Mouse (Mus musculus) heart, embryonic 16.5 days (tissue): ENCODE measurements around the gene Kctd17. TPM values are rescaled to one million over a fixed set of nuclear protein-coding genes. Genes with fewer than 3 reads are reported as not detected.

Experiments used
- ATAC-seq: fragments of 200-750 bp; cut with Nextera tagmentation; replicated peaks from 2 replicates; pipeline ENCODE4 v1.8.0; 2017; ENCODE audit warnings: moderate number of reproducible peaks; ENCODE audit not compliant: insufficient read depth, low FRiP score; ENCODE audit errors: extremely low read depth
- H3K27ac ChIP-seq: fragments of 300-500 bp; sonication (generic); 2 replicates; pipeline ENCODE4 v1.5.1; 2014; ENCODE audit warnings: mild to moderate bottlenecking, low read length, control low read depth, moderate library complexity
- H3K27me3 ChIP-seq: fragments of 300-500 bp; sonication (generic); 2 replicates; pipeline ENCODE4 v1.6.1; 2014; ENCODE audit warnings: low read length, mixed read lengths; ENCODE audit not compliant: control insufficient read depth, insufficient read depth
- H3K36me3 ChIP-seq: fragments of 300-500 bp; sonication (generic); 2 replicates; pipeline ENCODE4 v1.6.1; 2014; ENCODE audit not compliant: control insufficient read depth, insufficient read depth
- H3K4me1 ChIP-seq: fragments of 300-500 bp; sonication (generic); 2 replicates; pipeline ENCODE4 v1.6.1; 2014; ENCODE audit warnings: low read length, mixed read lengths; ENCODE audit not compliant: control insufficient read depth, insufficient read depth
- H3K4me2 ChIP-seq: fragments of 300-500 bp; sonication (generic); 2 replicates; pipeline ENCODE4 v1.6.1; 2014; ENCODE audit warnings: low read depth, mild to moderate bottlenecking, control low read depth, low read length
- H3K4me3 ChIP-seq: fragments of 300-500 bp; sonication (generic); 2 replicates; pipeline ENCODE4 v1.5.1; 2014; ENCODE audit warnings: mild to moderate bottlenecking, control low read depth, low read length
- H3K9ac ChIP-seq: fragments of 300-500 bp; sonication (generic); 2 replicates; pipeline ENCODE4 v1.6.1; 2014; ENCODE audit warnings: low read length, control low read depth
- H3K9me3 ChIP-seq: fragments of 300-500 bp; sonication (generic); replicated peaks from 2 replicates; pipeline ENCODE4 v1.6.1; 2016; ENCODE audit warnings: low read length; ENCODE audit not compliant: control insufficient read depth
- WGBS: fragments of 180-500 bp; shearing (Covaris S2); extraction: QIAGEN DNeasy Blood & Tissue Kit; methylation state at CpG from one replicate; pipeline ENCODE4 v1.1.7; 2014; 5-methylcytosine and 5-hydroxymethylcytosine counted together
- polyA plus RNA-seq: library from polyadenylated mRNA; unstranded; fragments of >200 nt; fragmentation: Nextera tagmentation; extraction: Ambion mirVana; gene quantifications from 2 replicates; pipeline ENCODE4 v1.2.1, GENCODE M21; 2015

Kctd17 gene
- polyA plus RNA-seq, 1 experiment from 2014 or later, result 18.9 TPM

- Histone ChIP-seq H3K9ac (peak overlapping the region; percentile 35; the same call in 1 of the 2 replicates), H3K4me2 (peak overlapping the region; percentile 72; the same call in 1 of the 2 replicates), H3K36me3 (no peaks in the 10 kb centered on the region), H3K27ac (peak overlapping the region; percentile 82), H3K27me3 (peaks cover 3% of the 10 kb centered on the region; the same call in 1 of the 2 replicates), H3K4me1 (peaks cover 24% of the 10 kb centered on the region), H3K4me3 (no peak overlapping the region), H3K9me3 (no peaks in the 10 kb centered on the region)
- ATAC-seq, result no peak
- WGBS, result 47% methylated on average over 4 of the region's 4 CpGs
Measured at GRCm38 (mm10) chr15:78438018-78438394, 9.6 kb downstream of the Kctd17 start.

GRCm38 (mm10) chr15:78438505-78438904 is 10.1 kb downstream of the Kctd17 start:
- H3K4me1 ChIP-seq, result peaks cover 24% of the 10 kb centered on the region
- H3K27ac ChIP-seq, result no peak overlapping the region
- no peak overlapping the region for H3K4me3 ChIP-seq
- H3K9me3 ChIP-seq, result no peaks in the 10 kb centered on the region
- no peaks in the 10 kb centered on the region for H3K36me3 ChIP-seq
- WGBS, result 66% methylated on average over 8 of the region's 8 CpGs
- H3K4me2 ChIP-seq, result no peak overlapping the region
- peaks cover 3% of the 10 kb centered on the region; the same call in 1 of the 2 replicates for H3K27me3 ChIP-seq
- no peak overlapping the region for H3K9ac ChIP-seq
- ATAC-seq, result no peak

GRCm38 (mm10) chr15:78438973-78439372 is 10.6 kb downstream of the Kctd17 start:
- Histone ChIP-seq H3K9me3 (no peaks in the 10 kb centered on the region), H3K36me3 (no peaks in the 10 kb centered on the region), H3K9ac (no peak overlapping the region), H3K27me3 (peaks cover 3% of the 10 kb centered on the region; the same call in 1 of the 2 replicates), H3K4me2 (no peak overlapping the region), H3K4me1 (peaks cover 24% of the 10 kb centered on the region), H3K27ac (no peak overlapping the region), H3K4me3 (no peak overlapping the region)
- WGBS, result 72% methylated on average over 9 of the region's 9 CpGs
- ATAC-seq, result no peak

- no peak for ATAC-seq
- no peak overlapping the region for H3K9ac ChIP-seq
- H3K27ac ChIP-seq, result no peak overlapping the region
- H3K36me3 ChIP-seq, result no peaks in the 10 kb centered on the region
- H3K4me2 ChIP-seq, result no peak overlapping the region
- H3K9me3 ChIP-seq, result no peaks in the 10 kb centered on the region
- H3K4me3 ChIP-seq, result no peak overlapping the region
- 87% methylated on average over 19 of the region's 19 CpGs for WGBS
- H3K4me1 ChIP-seq, result peaks cover 20% of the 10 kb centered on the region
- H3K27me3 ChIP-seq, result no peaks in the 10 kb centered on the region; the same call in 1 of the 2 replicates
Measured at GRCm38 (mm10) chr15:78442231-78442630, 13.9 kb downstream of the Kctd17 start.

GRCm38 (mm10) chr15:78443857-78444256 is 15.5 kb downstream of the Kctd17 start:
- H3K4me2 ChIP-seq, result no peak overlapping the region
- H3K4me3 ChIP-seq, result no peak overlapping the region
- no peaks in the 10 kb centered on the region; the same call in 1 of the 2 replicates for H3K27me3 ChIP-seq
- H3K36me3 ChIP-seq, result no peaks in the 10 kb centered on the region
- no peak overlapping the region for H3K27ac ChIP-seq
- WGBS, result 50% methylated on average over 6 of the region's 6 CpGs
- H3K9me3 ChIP-seq, result no peaks in the 10 kb centered on the region
- H3K9ac ChIP-seq, result no peak overlapping the region
- H3K4me1 ChIP-seq, result peaks cover 17% of the 10 kb centered on the region
- no peak for ATAC-seq

- Histone ChIP-seq H3K4me1 (peaks cover 21% of the 10 kb centered on the region), H3K9ac (peak overlapping the region; percentile 25), H3K27me3 (no peaks in the 10 kb centered on the region; the same call in 1 of the 2 replicates), H3K4me3 (no peak overlapping the region), H3K9me3 (no peaks in the 10 kb centered on the region), H3K36me3 (no peaks in the 10 kb centered on the region), H3K4me2 (no peak overlapping the region), H3K27ac (peak overlapping the region; percentile 48)
- ATAC-seq, result no peak
- WGBS, result 39% methylated on average over 7 of the region's 7 CpGs
Measured at GRCm38 (mm10) chr15:78447121-78447520, 18.8 kb downstream of the Kctd17 start.

- H3K27me3 ChIP-seq, result no peaks in the 10 kb centered on the region; the same call in 1 of the 2 replicates
- peak overlapping the region; percentile 81 for H3K4me2 ChIP-seq
- peaks cover 21% of the 10 kb centered on the region for H3K4me1 ChIP-seq
- ATAC-seq, result peak; percentile 56; the same call in 1 of the 2 replicates
- peak overlapping the region; percentile 43 for H3K4me3 ChIP-seq
- no peaks in the 10 kb centered on the region for H3K9me3 ChIP-seq
- peak overlapping the region; percentile 73 for H3K9ac ChIP-seq
- H3K36me3 ChIP-seq, result no peaks in the 10 kb centered on the region
- under 1% methylated on average over 22 of the region's 22 CpGs for WGBS
- peak overlapping the region; percentile 90 for H3K27ac ChIP-seq
Measured at GRCm38 (mm10) chr15:78447746-78448535, 19.6 kb downstream of the Kctd17 start.

GRCm38 (mm10) chr15:78449131-78449530 is 20.8 kb downstream of the Kctd17 start:
- Histone ChIP-seq H3K4me1 (peaks cover 21% of the 10 kb centered on the region), H3K9ac (peak overlapping the region; percentile 56), H3K27me3 (no peaks in the 10 kb centered on the region), H3K36me3 (no peaks in the 10 kb centered on the region), H3K4me2 (no peak overlapping the region), H3K4me3 (no peak overlapping the region), H3K27ac (peak overlapping the region; percentile 64), H3K9me3 (no peaks in the 10 kb centered on the region)
- ATAC-seq, result peak; percentile 23; the same call in 1 of the 2 replicates
- WGBS, result 32% methylated on average over 6 of the region's 6 CpGs

GRCm38 (mm10) chr15:78449694-78450418 is 21.5 kb downstream of the Kctd17 start:
- Histone ChIP-seq H3K27me3 (no peaks in the 10 kb centered on the region), H3K36me3 (no peaks in the 10 kb centered on the region), H3K4me1 (peaks cover 21% of the 10 kb centered on the region), H3K9ac (no peak overlapping the region), H3K4me2 (no peak overlapping the region), H3K4me3 (no peak overlapping the region), H3K9me3 (no peaks in the 10 kb centered on the region), H3K27ac (peak overlapping the region; percentile 64)
- ATAC-seq, result no peak
- WGBS, result 23% methylated on average over 7 of the region's 7 CpGs
